8 mouse cellular contexts compared by ENCODE assay signal in genomic region chrX:77720298-77720697, GRCm38 (mm10).
DNase-seq lines count a peak whose midpoint lies in the region; ATAC-seq and TF ChIP-seq lines count a peak whose summit lies in the region.

No protein-coding gene starts in this region.

- intact Hi-C loops in gastrocnemius, adult 2 months (cut with DNase I): loop anchor here (5.0 kb wide), 1 partner anchor 408 kb away; no protein-coding TSS in a partner anchor

- TF ChIP-seq POLR2A in embryonic fibroblast, embryonic 13.5 days (IDR thresholded peaks at IDR 0.05; ENCODE audit: low read depth, low read length): no peak

- H3K4me3 ChIP-seq in gastrocnemius, adult 2 months: no peak overlapping the region
- no peak overlapping the region for H3K4me3 ChIP-seq in embryonic fibroblast, embryonic 13.5 days (ENCODE audit: insufficient read depth, low read length)

- H3K4me1 ChIP-seq in embryonic fibroblast, embryonic 13.5 days (ENCODE audit: control insufficient read depth, insufficient read depth, low read length): no peaks in the 10 kb centered on the region

- no peak overlapping the region for H3K27ac ChIP-seq in gastrocnemius, adult 2 months
- no peak overlapping the region for H3K27ac ChIP-seq in embryonic fibroblast, embryonic 13.5 days (ENCODE audit: insufficient read depth, low read length)

- ATAC-seq in megakaryocyte, adult 5-6 weeks (ENCODE audit: poor library complexity, severe bottlenecking): peak; percentile 40; the same call in 1 of the 2 replicates

- DNase-seq in gastrocnemius, adult 2 months: peak; percentile 19
- no peak for DNase-seq in gastrocnemius, postnatal 10 days
- DNase-seq in A20 (ENCODE audit: low read depth, low spot score): peak; percentile 37
- peak; percentile 9 for DNase-seq in adrenal gland, postnatal 25 days
- DNase-seq in kidney, postnatal 36 days: peak; percentile 13 to 41
- DNase-seq in thymus, postnatal 14 days: peak; percentile 15

- TF ChIP-seq CTCF in gastrocnemius, adult 2 months (IDR thresholded peaks at IDR 0.05): peak; percentile 82
- TF ChIP-seq CTCF in embryonic fibroblast, embryonic 13.5 days (IDR thresholded peaks at IDR 0.05; ENCODE audit: borderline replicate concordance, insufficient read depth, low read length): peak; percentile 20; the same call in 1 of the 2 replicates
